Mouse (Mus musculus) forebrain, embryonic 13.5 days (tissue): ENCODE measurements at regions not wholly inside any gene's neighbourhood (a gene's known extent, or its start where the extent isn't known, plus 50 kb on each side); places are given as distances from the start of the nearest gene placed in this dataset.

ENCODE experiments used
- ATAC-seq: fragments of 200-750 bp; cut with Nextera tagmentation; 2 replicates; pipeline ENCODE4 v1.8.0; 2017
- H3K27ac ChIP-seq: fragments of 300-500 bp; sonication (generic); 2 replicates; pipeline ENCODE4 v1.5.1; 2015; ENCODE audit warnings: inconsistent platforms, mild to moderate bottlenecking, moderate library complexity
- H3K27me3 ChIP-seq: fragments of 300-500 bp; sonication (generic); 2 replicates; pipeline ENCODE4 v1.6.1; 2015; ENCODE audit warnings: mild to moderate bottlenecking, inconsistent platforms
- H3K36me3 ChIP-seq: fragments of 300-500 bp; sonication (generic); 2 replicates; pipeline ENCODE4 v1.6.1; 2015; ENCODE audit warnings: mild to moderate bottlenecking, inconsistent platforms; ENCODE audit not compliant: poor library complexity, severe bottlenecking
- H3K4me1 ChIP-seq: fragments of 300-500 bp; sonication (generic); 2 replicates; pipeline ENCODE4 v1.6.1; 2015; ENCODE audit warnings: inconsistent platforms
- H3K4me2 ChIP-seq: fragments of 300-500 bp; sonication (generic); 2 replicates; pipeline ENCODE4 v1.6.1; 2015; ENCODE audit warnings: inconsistent platforms, mild to moderate bottlenecking, moderate library complexity
- H3K4me3 ChIP-seq: fragments of 300-500 bp; sonication (generic); 2 replicates; pipeline ENCODE4 v1.5.1; 2015; ENCODE audit warnings: mild to moderate bottlenecking, inconsistent platforms
- H3K9ac ChIP-seq: fragments of 300-500 bp; sonication (generic); 2 replicates; pipeline ENCODE4 v1.6.1; 2015; ENCODE audit warnings: mild to moderate bottlenecking, inconsistent platforms
- H3K9me3 ChIP-seq: fragments of 300-500 bp; sonication (generic); replicated peaks from 2 replicates; pipeline ENCODE4 v1.6.1; 2016; ENCODE audit warnings: inconsistent platforms
- WGBS: fragments of 180-500 bp; shearing (Covaris S2); methylation state at CpG from one replicate; pipeline ENCODE4 v1.1.7; 2015; 5-methylcytosine and 5-hydroxymethylcytosine counted together

DNA sequence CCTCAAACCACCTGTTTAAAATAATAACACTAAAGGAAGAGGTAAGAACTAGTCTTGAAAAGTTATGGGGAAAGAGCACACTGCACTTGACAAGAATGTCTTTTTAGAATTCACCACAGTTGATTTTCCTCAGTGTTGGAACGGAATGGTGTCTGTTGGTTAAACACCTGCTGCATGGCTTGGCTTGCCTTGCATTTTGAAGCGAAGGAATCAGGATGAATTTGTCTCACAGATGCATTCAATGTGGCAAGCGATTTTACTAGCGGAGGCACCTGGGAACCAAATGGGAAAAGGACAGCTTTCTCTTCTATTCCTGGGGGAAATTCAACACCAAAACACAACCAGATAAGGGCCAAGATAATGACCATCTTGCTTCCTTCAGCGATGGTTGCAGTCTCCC lies 52.9 kb upstream of the Tbl1xr1 start:
- no peaks in the 10 kb centered on the region for H3K27me3 ChIP-seq
- no peaks in the 10 kb centered on the region for H3K4me1 ChIP-seq
- H3K9ac ChIP-seq, result no peak overlapping the region
- H3K4me2 ChIP-seq, result no peak overlapping the region
- H3K9me3 ChIP-seq, result no peaks in the 10 kb centered on the region
- H3K27ac ChIP-seq, result no peak overlapping the region
- no peak for ATAC-seq
- H3K4me3 ChIP-seq, result no peak overlapping the region
- WGBS, result 78% methylated on average over 5 of the region's 5 CpGs
- no peaks in the 10 kb centered on the region for H3K36me3 ChIP-seq

DNA sequence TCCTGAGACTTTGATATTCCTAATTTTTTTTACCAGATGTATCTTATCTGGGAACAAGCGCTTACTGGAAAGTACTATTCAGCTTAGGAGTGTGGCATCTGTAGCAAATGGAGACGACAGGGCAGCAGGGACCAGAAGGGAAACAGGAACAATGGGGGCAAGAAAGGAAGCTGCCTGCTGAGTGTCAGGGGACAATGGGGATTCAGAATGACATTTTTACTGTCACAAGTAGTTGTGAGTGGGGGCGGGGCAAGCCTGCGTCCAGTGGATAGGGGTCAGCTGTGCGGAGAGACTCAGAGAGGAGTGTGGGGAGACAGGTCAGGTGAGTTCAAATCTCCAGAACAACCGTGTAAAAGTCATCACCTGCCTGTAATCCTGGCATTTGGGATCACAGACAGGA lies 52.3 kb upstream of the Tbl1xr1 start:
- Histone ChIP-seq H3K27ac (no peak overlapping the region), H3K9me3 (no peaks in the 10 kb centered on the region), H3K4me1 (no peaks in the 10 kb centered on the region), H3K27me3 (no peaks in the 10 kb centered on the region), H3K9ac (no peak overlapping the region), H3K4me2 (no peak overlapping the region), H3K4me3 (no peak overlapping the region), H3K36me3 (no peaks in the 10 kb centered on the region)
- 29% methylated on average over 6 of the region's 6 CpGs for WGBS
- ATAC-seq, result 0 out of 2 replicates have a peak, but pooled peaks have one; percentile 21

DNA sequence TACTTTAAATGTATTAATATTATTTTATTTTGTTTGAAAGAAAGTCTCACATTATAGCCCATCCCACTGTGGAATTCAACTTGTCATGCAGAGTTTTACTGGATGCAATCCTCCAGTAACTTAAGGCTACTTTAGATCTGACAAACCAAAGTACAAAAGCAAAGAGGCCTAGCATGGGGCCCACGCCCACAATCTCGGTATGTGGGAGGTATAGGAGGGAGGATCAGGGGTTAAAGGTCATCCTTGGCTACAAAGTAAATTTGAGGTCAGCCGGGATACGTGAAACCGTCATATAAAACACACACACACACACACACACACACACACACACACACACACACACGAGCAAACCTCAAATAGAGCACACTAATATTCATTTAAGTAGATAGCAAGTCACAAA lies 51.3 kb upstream of the Tbl1xr1 start:
- no peaks in the 10 kb centered on the region for H3K36me3 ChIP-seq
- H3K9ac ChIP-seq, result no peak overlapping the region
- WGBS, result 38% methylated on average over 6 of the region's 6 CpGs
- no peak overlapping the region for H3K4me3 ChIP-seq
- ATAC-seq, result no peak
- H3K27me3 ChIP-seq, result no peaks in the 10 kb centered on the region
- H3K4me2 ChIP-seq, result no peak overlapping the region
- H3K4me1 ChIP-seq, result no peaks in the 10 kb centered on the region
- H3K9me3 ChIP-seq, result no peaks in the 10 kb centered on the region
- no peak overlapping the region for H3K27ac ChIP-seq

DNA sequence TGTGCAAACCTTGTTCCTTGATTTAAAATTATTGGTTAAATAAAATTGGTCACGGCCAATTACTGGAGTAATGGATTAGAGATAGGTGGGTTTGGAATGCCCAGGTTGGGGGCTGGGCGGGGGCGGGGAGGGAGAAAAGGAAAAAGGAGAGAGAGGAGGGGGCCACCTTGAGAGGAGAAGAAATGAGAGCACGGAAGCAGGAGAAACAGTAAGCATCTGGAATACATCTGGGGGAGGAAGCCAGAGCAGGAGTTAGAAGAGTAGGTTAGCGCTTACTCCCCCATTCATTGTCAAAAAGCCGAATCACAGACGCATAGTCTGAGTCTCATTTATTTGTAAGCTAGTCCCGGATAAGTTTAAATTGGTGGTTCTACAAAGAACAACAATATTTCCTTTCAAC lies 50.8 kb upstream of the Tbl1xr1 start:
- no peaks in the 10 kb centered on the region for H3K9me3 ChIP-seq
- ATAC-seq, result no peak
- no peak overlapping the region for H3K9ac ChIP-seq
- H3K4me1 ChIP-seq, result no peaks in the 10 kb centered on the region
- H3K27ac ChIP-seq, result no peak overlapping the region
- H3K4me2 ChIP-seq, result no peak overlapping the region
- no peak overlapping the region for H3K4me3 ChIP-seq
- 68% methylated on average over 8 of the region's 8 CpGs for WGBS
- H3K36me3 ChIP-seq, result no peaks in the 10 kb centered on the region
- no peaks in the 10 kb centered on the region for H3K27me3 ChIP-seq
